Mouse (Mus musculus) adrenal gland, postnatal 14 days (tissue): ENCODE results near the gene Cog6. TPM values are rescaled to one million over a fixed set of nuclear protein-coding genes. Genes with fewer than 3 reads are reported as not detected.
A peak's percentile ranks its signal among the peaks of the same experiment; 100 is the strongest.

Experiments used
- DNase-seq: peaks from one replicate; pipeline ENCODE4 v3.0.0; 2021; ENCODE audit warnings: mixed read lengths
- long read RNA-seq, 2 experiments: library from polyadenylated mRNA; stranded (forward); transcript quantifications; one replicate each; pipeline ENCODE4 v2.0.0; 2021
- total RNA-seq: library from RNA; stranded (reverse); gene quantifications from 2 replicates; pipeline ENCODE4 v1.2.3, GENCODE M21; 2021

Cog6 gene
- 31.7 and 31.9 TPM in 2 replicates for total RNA-seq
- long read RNA-seq, experiment 1, transcript Cog6-201 (19 exons, 3,182 nt) = major isoform, 53 of 65 reads
- long read RNA-seq, experiment 1, partial matches to known transcripts = 5 of 65 reads
- long read RNA-seq, experiment 1, other reads (novel, unspliced or antisense) = 7 of 65 reads
- long read RNA-seq, experiment 2, transcript Cog6-201 (19 exons, 3,182 nt) = major isoform, 28 of 32 reads
- long read RNA-seq, experiment 2, partial matches to known transcripts = 1 of 32 reads
- long read RNA-seq, experiment 2, other reads (novel, unspliced or antisense) = 3 of 32 reads

GRCm38 (mm10) chr3:53016436-53017340, at the start of gene Cog6:
TSS of gene Cog6 (minus strand) at chr3:53017237.
- peak; percentile 84 for DNase-seq

- no peak for DNase-seq
These were observed 49.0 kb upstream of the Cog6 start for GRCm38 (mm10) chr3:53066095-53066372.

- DNase-seq = no peak
These were observed 48.4 kb upstream of the Cog6 start for GRCm38 (mm10) chr3:53065267-53066094.

GRCm38 (mm10) chr3:53063423-53064147, 46.5 kb upstream of the Cog6 start:
- DNase-seq = no peak

GRCm38 (mm10) chr3:53059959-53060358, 42.9 kb upstream of the Cog6 start:
- no peak for DNase-seq

GRCm38 (mm10) chr3:53056430-53056829, 39.4 kb upstream of the Cog6 start:
- no peak for DNase-seq

- DNase-seq = no peak
These were observed 35.3 kb upstream of the Cog6 start for GRCm38 (mm10) chr3:53052385-53052784.

- DNase-seq = no peak
These were observed 29.3 kb upstream of the Cog6 start for GRCm38 (mm10) chr3:53046371-53046770.

GRCm38 (mm10) chr3:53045697-53046096, 28.7 kb upstream of the Cog6 start:
- DNase-seq = no peak

- DNase-seq = no peak
These were observed 27.8 kb upstream of the Cog6 start for GRCm38 (mm10) chr3:53044682-53045299.

- peak; percentile 6 for DNase-seq
These were observed 27.2 kb upstream of the Cog6 start for GRCm38 (mm10) chr3:53044238-53044637.

GRCm38 (mm10) chr3:53043206-53043780, 26.3 kb upstream of the Cog6 start:
- DNase-seq = no peak

GRCm38 (mm10) chr3:53042240-53042567, 25.2 kb upstream of the Cog6 start:
- no peak for DNase-seq

- DNase-seq = peak; percentile 65
These were observed 24.6 kb upstream of the Cog6 start, which contains the start of gene Lhfp for GRCm38 (mm10) chr3:53041411-53042239. TSS of gene Lhfp (plus strand) at chr3:53041528.

- no peak for DNase-seq
These were observed 23.8 kb upstream of the Cog6 start for GRCm38 (mm10) chr3:53040593-53041410.

GRCm38 (mm10) chr3:53039746-53040145, 22.7 kb upstream of the Cog6 start:
- DNase-seq = no peak

GRCm38 (mm10) chr3:53038913-53039312, 21.9 kb upstream of the Cog6 start:
- DNase-seq = no peak

GRCm38 (mm10) chr3:53036941-53037340, 19.9 kb upstream of the Cog6 start:
- DNase-seq = no peak

- no peak for DNase-seq
These were observed 19.0 kb upstream of the Cog6 start for GRCm38 (mm10) chr3:53036076-53036475.
